Mouse (Mus musculus) cerebellum, adult 11 months (tissue): ENCODE measurements around the gene Plekhg4.

Experiments used
- DNase-seq: peaks from one replicate; pipeline ENCODE4 v3.0.0; 2022

Plekhg4 gene

GRCm38 (mm10) chr8:105373032-105373431 is at the start of gene Plekhg4:
Gene Plekhg4 (plus strand): TSS chr8:105373274.
- no peak for DNase-seq

GRCm38 (mm10) chr8:105325641-105326093 is 47.4 kb upstream of the Plekhg4 start:
- peak; percentile 43 for DNase-seq

- DNase-seq = peak; percentile 97
Observed at GRCm38 (mm10) chr8:105326141-105326672, 46.9 kb upstream of the Plekhg4 start, which contains the start of the genes Lrrc29 and Tmem208. Gene Lrrc29 (minus strand): TSS chr8:105326278. Gene Tmem208 (plus strand): TSS chr8:105326354.

GRCm38 (mm10) chr8:105326968-105327367 is 46.1 kb upstream of the Plekhg4 start:
- no peak for DNase-seq

GRCm38 (mm10) chr8:105330325-105330724 is 42.7 kb upstream of the Plekhg4 start:
- DNase-seq = no peak

GRCm38 (mm10) chr8:105331469-105331868 is 41.6 kb upstream of the Plekhg4 start:
- DNase-seq = no peak

- DNase-seq = no peak
Observed at GRCm38 (mm10) chr8:105331931-105332330, 41.1 kb upstream of the Plekhg4 start.

GRCm38 (mm10) chr8:105332523-105332922 is 40.6 kb upstream of the Plekhg4 start:
- DNase-seq = no peak

GRCm38 (mm10) chr8:105336373-105337130 is 36.5 kb upstream of the Plekhg4 start:
- DNase-seq = no peak

GRCm38 (mm10) chr8:105338992-105339391 is 34.1 kb upstream of the Plekhg4 start:
- DNase-seq = no peak

- DNase-seq = no peak
Observed at GRCm38 (mm10) chr8:105339886-105340635, 33.0 kb upstream of the Plekhg4 start.

- no peak for DNase-seq
Observed at GRCm38 (mm10) chr8:105341399-105341798, 31.7 kb upstream of the Plekhg4 start.

GRCm38 (mm10) chr8:105342768-105343167 is 30.3 kb upstream of the Plekhg4 start:
- no peak for DNase-seq

GRCm38 (mm10) chr8:105343791-105344574 is 29.1 kb upstream of the Plekhg4 start:
- no peak for DNase-seq

GRCm38 (mm10) chr8:105345061-105345975 is 27.8 kb upstream of the Plekhg4 start:
- DNase-seq = no peak

- peak; percentile 52 for DNase-seq
Observed at GRCm38 (mm10) chr8:105346611-105347427, 26.3 kb upstream of the Plekhg4 start.

- peak; percentile 91 for DNase-seq
Observed at GRCm38 (mm10) chr8:105347428-105348221, 25.4 kb upstream of the Plekhg4 start, which contains the start of gene Fhod1. Gene Fhod1 (minus strand): TSS chr8:105347953.

- DNase-seq = peak; percentile 76
Observed at GRCm38 (mm10) chr8:105348450-105349095, 24.5 kb upstream of the Plekhg4 start, which contains the start of gene Slc9a5. Gene Slc9a5 (plus strand): TSS chr8:105348843.
